Mouse (Mus musculus): ENCODE results near the gene Tmem217.

GRCm38 (mm10) chr17:29542831-29543690 lies 9.1 kb downstream of the Tmem217 start:
- TF ChIP-seq CTCF (IDR thresholded peaks at IDR 0.05; ENCODE audit: control insufficient read depth, insufficient read depth, insufficient read length) (no peak), MYOD1 (IDR thresholded peaks at IDR 0.05; ENCODE audit: control insufficient read depth, insufficient read length, low read depth) (no peak), CEBPB (IDR thresholded peaks at IDR 0.05; ENCODE audit: low read depth) (no peak), USF1 (IDR thresholded peaks at IDR 0.05; ENCODE audit: low read depth) (no peak), MAX (IDR thresholded peaks at IDR 0.05) (no peak)
